Mouse (Mus musculus) layer of hippocampus, postnatal 36 days (tissue): ENCODE measurements around the gene Bahcc1. TPM values are rescaled to one million over a fixed set of nuclear protein-coding genes. Genes with fewer than 3 reads are reported as not detected.
A peak's percentile ranks its signal among the peaks of the same experiment; 100 is the strongest.

Source experiments
- DNase-seq, 2 experiments: peaks; one replicate each; pipeline ENCODE4 v3.0.0; 2022
- total RNA-seq, 2 experiments: library from RNA; stranded (reverse); gene quantifications; 2 replicates each; pipeline ENCODE4 v1.2.3; 2021

Bahcc1 gene
- total RNA-seq, 2 experiments from 2014 or later, result 19.6 to 20.0 TPM

DNA sequence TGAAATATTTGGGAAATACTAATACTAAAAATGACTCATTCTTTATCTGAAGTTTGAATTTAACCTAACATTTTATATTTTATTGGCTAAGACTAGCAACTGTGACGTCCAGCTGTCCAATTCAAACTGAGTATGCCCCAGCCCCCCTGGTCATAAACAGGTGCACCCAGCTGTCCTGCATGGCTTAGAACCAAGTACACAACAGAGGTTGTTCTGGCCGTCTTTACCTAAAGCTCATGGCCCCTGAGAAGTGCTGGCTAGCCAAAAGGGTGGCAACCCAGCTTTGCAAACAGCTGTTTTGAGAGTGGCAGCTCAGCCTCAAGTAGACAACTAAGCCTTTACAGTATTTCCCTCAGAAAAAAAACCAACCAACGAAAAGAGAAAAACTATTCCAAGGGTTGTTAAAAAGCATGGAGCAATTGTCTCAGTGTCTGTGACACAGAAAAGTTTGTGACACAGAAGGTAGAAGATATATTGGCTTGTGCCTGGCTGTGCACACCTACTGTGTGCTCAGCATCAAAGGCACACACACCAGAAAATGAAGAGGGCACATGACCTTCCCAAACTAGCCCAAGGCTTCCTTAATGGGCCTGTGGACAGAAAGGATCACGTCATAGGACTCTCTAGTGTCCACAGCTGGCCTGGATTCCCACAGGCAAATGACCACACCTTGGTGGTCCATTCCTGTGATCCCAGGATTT lies 65.8 kb downstream of the Bahcc1 start:
- DNase-seq, result no peak

DNA sequence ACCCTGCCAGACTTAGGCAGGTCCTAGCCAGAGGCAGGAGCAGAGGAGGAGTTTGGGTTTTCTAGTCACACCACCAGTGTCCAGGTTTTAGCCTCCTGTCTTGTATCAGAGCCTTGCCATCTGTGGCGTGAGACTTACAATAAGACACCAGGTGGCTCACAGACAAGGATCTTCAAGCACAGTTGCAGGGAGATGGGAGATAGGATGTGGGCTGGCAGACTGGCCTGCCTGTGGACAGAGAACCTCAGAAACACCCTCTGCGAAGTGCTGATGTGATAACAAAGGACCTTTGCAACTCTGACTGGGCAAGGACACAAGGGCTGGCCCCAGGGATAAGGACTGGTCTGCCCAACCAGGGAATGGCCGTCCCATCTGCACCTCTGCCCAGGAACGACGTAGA lies 66.7 kb downstream of the Bahcc1 start:
- no peak for DNase-seq

DNA sequence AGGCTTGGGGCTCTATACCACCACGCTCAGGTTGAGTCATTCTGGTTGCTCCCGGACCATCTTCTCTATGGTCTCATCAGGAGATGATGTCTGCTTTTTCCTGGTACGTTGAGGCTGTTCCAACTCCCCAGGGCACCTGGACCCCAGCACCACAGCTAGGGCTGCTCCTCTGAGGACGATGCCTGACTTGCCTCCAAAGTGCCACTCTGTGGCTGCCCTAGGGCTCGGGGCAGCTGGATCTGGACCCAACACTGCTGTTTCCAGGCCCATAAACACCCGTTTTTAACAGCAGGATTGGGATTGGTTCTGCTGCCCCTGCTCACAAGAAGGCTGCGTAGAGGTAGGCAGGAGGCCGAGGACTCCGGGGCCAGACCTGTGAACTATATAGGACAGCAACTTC lies 70.4 kb downstream of the Bahcc1 start:
- no peak for DNase-seq

DNA sequence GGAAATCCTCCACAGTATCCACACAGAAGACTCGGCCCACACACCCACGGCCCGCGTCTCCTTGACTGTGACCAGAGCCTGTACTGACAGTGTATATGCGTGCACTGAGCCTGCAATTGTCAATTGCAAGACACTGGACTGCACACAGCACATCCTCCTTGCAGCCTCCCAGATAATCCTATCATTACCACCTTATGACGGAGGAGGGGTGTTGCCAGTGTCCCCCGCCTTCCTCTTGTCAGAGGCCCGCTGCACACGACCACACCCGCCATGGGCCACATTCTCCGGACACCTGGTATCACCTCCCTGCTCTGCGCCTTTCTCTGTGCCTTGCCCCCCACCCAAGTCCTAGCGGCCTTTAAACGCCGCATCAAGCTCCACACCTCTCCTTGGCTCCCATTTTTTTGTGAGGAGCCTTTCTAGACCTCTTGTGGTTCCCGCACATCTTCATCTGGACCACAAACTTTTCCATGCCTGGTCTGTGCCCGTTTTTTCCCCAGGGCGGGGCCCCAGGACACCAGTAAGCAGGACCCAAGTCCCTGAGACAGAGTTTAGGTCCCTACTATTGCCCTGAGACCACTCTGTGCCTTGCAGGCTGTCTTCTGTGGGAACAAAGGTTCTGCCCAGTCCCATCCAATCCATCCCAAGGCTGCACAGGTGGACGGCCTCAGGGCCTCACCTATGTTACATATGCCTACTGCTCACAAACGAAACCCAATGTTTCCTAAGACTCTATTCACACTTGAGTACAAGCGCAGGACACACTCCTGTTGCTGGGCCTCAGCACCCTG lies 71.0 kb downstream of the Bahcc1 start:
- DNase-seq, result no peak

DNA sequence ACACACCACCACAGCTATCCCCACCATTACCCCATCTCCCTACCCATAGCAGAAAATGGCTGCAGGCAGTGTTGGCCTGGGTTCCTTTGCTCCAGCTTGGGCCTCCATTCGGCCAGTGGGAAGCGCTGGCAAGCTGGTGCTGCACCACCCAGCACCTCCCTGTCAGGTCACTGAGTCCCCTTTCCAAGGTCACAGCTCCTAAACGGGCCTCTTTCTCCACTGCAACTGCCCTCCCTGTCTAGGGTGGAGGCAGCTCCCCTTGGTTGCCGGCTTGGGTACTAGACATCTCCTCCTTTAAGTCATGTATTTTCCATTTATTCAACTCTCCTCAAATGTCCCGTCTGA lies 71.6 kb downstream of the Bahcc1 start:
- DNase-seq, result no peak

DNA sequence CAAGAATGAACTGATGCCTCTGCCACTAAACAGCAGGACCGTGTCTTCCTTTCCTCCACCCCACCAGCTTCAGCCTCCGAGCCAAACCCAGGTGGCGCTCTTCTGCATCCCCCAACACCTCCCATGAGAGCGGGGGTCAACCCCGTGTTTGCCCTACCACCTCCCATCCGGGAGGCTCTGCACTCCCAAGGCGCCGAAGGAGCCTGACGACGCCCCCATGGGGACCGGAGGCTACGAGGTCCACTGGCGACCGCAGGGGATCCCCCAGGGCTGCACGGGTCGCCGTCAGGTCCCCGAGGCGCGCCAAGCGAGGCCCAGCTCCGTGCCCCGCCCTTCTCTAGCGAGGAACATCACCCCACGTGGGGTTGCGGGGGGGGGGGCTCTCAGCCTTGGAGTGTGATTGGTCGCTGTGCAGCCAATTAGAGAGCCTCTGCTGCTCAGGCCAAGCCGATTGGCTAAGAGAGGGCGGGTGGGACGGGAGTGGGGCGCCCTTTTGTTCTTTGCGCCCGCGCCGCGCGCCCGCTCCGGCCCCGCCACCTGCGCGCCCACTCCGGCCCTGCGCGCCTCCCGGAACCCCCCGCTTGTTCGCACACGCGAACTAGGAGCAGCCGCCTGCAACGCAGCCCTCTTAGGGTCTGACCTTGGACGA lies 72.3 kb downstream of the Bahcc1 start:
- peak; percentile 77 for DNase-seq

DNA sequence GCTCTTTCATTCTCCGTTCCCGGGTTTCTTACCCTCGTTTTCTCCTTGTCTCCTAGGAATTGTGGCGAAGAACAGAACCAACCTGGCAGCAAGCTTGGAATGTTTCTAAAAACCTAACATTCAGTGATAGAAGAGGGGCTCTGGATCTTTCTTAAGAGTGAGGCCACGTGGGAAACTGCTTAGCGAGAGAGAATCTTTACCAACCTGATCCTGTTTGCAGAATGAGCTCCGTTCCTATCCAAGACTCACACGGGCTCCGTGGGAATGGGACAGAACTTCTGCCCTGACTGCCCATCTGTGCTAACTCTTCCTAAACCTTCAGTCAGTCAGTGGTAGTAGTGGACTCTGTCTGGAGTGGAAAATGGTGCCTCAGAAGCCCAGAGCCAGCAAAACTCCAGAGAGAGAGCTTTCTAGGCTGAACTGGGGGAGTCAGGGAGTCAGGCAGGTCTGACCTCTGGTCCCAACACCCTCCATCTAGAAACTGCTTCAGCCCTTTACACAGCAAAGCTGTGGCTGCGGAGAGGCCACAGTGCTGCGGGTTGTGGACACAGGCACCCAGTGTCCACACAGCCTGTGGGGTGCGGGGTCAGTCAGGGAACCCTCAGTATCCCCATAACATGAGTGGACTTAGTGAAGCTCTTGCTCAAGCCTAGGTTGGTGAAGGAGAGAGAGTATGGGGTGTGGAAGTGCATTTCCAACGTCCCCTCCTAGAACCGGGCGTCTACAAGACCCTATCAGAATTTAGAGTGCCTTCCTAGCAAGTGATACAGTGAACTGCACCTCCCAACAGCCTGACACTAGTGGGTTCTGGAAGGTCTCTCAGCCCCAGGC lies 73.0 kb downstream of the Bahcc1 start:
- DNase-seq, result no peak

DNA sequence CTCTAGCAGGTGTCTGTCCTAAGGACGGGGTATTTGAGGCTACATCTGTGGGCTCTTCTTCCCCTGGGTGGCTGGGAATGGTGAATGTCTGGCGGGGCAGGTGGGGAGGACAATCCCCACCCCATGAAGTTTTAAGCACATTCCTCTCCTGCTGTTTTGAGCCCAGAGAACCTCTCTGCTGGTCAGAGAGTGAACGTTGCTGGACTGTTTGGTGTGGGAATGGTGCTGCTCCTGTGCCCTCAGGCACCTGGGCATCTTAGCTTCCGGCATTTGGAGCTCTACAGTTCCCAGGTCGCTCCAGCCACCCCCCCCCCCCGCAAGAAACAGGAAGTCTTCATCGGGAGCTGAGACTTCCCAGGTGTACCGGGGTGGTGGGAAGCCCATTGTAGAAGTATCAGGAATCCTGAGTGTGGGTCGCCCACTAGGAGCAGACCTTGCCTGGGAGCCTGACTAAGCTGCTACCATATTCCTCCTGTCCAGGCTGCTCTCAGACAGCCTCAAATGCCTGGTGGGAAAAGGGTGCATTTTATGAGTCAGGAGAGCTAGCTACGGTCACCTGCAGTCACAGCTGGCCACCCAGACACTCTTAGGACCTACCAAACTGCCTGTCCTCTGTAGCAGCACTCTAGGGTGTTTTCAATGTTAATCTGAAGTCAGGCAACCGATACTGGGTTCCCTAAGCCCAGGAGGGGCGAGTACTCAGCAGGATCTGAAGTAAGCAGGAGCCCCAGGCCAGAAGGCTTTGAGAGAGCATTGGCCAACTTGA lies 73.8 kb downstream of the Bahcc1 start:
- peak in 1 of 2 experiments; percentile 1 for DNase-seq

DNA sequence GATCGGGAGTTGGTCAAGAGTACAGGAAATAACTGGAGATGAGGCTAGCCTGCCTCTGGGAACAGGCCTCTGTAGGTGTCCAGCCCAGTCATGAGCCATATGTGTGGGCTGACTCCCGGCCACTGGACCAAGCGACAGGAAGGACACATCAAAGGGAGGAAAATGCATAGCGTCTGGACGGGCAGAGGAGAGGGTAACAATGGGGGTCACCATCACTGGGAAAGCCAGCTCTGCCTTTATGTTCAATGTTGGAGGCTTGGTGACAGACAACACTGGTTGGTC lies 74.3 kb downstream of the Bahcc1 start:
- DNase-seq, result no peak

DNA sequence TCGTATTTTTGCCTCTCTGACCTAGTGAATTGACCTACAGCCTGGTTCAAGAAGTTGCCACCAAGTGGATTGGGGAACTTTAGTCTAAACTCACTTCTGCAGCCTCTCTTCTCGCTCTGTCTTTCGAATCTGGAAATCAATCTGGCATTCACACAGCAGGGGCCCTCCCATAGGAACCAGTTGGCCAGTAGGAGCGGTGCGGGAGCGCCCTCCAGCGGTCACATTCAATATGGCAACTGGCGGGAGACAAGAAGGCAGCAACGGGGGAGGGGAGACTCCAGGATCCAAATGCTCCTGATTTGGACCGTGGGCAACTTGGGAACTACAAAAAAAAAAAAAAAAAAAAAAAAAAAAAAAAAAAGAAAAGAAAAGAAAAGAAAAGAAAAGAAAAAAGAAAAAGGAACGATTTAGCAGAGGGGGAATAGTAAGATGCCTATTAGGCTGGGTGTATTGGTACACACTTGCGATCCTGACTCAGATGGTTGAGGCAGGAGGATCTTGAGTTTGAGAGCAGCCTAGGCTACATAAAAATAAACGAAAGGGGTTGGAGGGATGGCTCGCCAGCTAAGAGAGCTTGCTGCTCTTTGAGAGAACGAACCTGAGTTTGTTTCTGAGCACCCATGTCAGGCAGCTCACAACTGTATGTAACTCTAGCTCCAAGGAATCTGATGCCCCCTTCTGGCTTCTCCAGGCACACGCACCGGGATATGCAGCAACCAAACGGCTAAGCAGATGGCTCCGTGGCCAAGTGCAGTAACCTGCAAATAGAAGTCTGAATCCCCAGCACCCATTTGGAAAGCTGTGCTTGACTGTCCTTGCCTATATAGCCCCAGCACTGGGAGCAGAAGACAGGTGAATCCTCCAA lies 75.1 kb downstream of the Bahcc1 start:
- DNase-seq, result peak; percentile 94 to 95

DNA sequence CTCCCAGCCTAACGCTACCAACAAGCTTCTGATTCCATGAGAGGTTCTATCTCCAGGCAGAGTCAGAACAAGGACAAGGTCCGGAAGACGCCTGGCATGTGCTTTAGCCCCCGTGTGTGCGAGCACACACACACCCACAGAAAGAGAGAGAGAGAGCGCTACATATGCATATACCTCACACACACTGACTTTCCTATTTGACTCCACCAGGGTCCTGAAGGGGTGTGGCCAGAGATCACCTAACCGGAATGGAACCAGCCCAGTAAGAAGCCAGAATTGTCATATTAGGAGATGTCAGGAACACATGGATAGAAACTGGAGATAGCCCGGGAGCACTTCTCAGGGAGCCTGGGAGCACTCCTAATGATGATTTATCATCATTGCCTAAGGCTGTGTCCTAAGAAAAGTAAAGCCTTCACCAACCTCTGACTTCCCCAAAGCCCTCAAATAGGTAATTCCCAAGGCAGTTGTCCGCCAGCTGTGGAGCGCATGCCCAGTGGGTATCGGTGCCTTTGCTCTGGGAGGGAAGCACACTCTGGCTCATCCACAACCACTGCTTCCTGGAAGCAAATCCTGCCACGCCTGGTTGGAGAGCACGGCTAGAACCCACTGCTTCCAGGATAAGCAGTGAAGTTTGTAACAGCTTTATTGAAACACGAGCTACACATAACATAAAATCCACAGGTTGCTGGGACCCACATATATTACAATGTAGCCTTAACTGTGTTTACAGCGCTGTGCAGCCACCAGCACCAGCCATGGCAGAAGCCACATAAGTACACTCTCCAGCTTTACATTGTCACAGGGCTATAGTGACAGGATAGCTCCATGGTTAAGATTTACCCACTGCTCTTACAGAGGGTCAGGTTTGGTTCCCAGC lies 75.9 kb downstream of the Bahcc1 start:
- DNase-seq, result no peak

DNA sequence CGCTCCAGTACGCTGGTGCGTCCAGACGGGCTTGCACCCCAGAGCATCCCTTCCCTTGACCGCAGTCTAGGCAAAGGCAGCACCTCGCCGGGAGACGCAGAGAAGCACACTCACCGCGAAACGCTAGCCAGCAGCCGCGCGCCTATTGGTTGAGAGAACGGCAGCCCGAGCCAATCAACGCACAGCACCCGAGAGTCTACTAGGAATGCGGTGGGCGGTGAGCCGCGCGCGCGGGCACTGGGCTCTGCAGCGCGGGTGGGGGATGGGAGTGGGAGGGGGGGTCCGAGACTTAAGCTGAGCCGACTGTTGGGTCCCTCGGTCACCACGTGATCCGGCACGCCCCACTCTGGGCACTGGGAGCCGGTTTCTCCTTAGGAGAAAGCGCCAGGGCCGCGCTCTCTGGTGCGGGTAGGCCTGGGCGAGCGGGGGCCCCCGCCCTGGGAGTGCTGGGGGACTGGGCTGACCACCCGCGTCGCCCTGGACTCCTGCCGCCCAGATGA lies 78.1 kb downstream of the Bahcc1 start:
- peak; percentile 89 to 91 for DNase-seq

DNA sequence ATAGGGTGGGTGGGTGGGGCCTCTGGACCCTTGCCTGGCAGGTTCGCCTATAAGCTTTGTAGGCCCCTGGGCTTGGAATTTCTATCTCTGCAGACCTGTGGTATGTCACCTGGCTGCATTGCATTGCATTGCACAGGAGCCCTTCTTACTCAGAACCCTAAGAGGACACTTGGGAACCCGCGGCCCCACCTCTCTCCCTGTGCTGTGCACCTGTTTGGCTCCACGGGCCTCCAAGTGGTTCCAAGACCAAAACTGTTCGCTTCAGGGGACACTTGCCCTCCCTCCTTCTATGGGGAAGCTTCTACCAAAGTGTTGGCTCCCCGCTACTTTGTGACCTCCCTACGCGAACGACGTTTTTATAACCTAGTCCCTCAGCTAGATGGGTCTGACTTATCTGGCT lies 78.8 kb downstream of the Bahcc1 start:
- no peak for DNase-seq

DNA sequence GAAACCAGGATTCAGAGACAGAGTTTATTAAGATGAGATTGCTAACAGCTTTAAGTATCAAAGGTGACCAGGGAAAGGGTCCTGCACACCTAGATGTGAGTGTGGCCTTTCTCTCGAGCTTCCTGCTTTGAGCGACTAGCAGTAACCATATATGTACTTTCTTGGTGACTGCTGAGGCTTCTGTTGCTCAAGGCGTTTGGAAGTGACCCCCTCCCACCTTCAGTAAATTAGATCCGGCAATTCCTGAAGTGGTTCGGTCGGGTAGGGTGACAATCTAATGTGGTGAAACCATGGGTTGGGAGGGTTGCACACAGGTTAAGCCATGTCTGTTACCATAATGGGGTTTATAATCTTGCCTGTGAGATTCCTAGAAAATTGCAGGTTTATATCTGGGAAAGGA lies 79.3 kb downstream of the Bahcc1 start:
- no peak for DNase-seq

DNA sequence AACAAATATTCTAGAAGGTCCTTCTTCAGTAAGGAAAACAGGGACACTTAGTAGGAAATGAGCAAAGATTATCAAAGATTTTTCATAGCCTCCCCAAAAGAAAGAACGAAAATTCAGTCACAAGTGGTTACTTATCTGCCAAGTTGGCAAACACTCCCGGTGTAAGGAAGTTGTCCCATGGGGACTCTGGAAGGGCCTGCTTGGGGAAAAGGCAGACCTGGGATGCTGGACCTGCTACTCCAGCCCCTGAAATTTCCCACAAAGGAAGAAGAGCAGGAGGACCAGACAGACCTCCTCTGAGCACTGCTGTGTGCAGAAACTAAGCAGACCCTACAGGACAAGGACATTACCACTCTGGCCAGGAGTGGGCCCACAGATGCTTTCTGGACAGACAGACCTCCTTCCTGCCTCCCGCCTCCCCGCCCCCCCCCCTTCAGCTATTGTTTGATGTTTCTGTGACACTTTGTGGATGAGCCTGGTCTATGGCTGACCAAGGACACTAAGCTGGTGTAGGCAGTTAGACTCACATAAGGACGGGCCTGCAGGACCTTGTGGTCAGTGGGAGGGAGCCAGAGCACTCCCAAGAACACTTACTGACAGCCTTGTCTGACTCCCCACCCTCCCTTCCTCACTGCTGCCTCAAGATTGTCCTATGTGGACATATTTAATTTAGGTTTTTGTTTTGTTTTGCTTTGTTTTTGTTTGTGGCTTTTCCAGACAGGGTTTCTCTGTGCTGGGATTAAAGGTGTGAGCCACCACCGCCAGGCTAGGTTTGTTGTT lies 81.3 kb downstream of the Bahcc1 start:
- no peak for DNase-seq

DNA sequence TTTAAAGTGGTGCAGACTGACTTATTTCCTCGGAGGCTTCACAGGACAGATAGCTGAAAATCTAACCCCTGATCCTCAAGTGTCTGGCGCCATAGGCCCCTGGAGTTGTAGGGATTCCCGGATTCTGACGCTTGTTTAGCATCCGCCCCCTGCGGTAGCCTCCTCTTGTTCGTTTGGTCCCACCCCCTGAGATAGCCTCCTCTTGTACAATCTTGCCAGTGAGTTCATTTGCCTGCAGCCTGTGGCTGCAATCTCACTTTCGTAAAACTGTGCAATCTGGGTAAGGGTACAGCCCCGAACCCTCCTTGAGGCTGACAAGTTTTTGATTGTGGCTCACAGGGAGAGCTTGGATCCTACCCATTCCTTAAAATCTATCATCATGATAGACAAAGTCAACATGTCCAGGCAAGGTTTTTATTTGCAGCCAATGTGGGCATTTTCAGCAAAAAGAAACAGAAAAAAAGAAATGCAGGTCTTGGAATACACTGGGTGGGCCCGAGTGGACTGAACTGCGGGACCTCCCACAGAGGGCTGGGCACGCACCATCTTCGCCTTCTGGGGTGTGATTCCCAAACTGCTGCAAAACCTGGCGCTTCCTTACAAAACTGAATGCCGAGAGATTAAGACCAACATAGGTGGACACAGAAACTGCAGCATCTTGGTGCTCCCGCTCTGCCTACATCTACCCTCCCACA lies 82.1 kb downstream of the Bahcc1 start:
- no peak for DNase-seq

DNA sequence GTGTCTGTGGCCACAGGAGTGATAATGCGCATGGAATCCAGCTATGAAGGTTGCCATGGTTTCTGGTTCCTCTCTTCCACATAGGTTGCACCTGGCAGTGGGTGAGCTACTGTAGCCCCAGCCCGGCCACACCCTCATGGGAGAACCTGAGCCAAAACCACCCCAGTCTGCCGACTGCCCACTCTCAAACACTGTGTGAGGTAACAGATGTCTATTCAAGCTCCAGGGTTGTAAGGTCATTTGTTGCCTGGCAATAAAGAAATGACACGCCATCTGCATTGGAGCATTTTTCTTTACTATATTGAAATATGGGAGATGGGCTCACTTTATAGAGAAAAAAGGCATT lies 82.6 kb downstream of the Bahcc1 start:
- DNase-seq, result peak in 1 of 2 experiments; percentile 41

DNA sequence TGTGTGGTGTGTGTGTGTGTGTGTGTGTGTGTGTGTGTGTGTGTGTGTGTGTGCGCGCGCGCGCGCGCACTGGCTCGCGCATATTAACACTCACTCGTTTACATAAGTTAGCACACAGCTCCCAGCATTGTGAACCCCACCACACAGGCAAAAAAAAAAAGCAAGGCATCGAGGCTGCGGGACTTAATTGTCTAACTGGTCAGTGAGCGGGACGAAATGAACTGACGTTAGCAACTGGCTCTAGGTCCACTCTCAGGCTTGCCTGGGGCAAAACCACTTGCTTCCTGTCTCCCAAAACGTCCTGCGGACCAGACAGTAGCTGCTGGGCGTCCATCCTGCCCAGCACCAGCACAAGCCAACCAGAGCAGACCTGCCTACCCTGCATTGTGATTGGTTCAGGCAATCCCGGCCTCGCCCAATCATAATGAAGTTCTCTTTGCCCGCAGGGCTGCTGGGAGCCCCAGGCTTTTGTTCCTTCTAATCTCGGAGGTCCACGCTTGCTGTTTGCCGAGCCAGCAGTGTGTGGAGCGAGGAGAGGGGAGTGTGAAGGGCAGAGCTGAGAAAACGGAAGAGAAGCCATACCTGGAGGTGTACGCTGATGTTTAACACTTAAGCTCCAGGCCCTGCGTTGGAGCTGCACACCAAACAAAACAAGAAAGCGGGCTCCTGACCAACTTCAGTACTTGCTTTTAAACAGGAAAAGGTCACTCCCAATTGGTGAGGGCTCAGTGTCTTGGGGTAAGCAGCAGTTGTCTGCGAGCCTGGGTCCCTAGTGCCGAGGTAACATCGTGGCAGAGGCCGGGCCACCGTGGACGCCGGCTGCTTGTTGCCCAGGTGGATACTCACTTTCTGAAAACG lies 83.3 kb downstream of the Bahcc1 start:
- DNase-seq, result peak; percentile 92 to 94
